Mouse (Mus musculus): ENCODE measurements around the gene Kcnk13.
"Not testable (repeated sequence)": the region's sequence is repeated elsewhere in the genome, so short reads cannot be mapped to it uniquely, and the experiment has no call there.

Gene Kcnk13

DNA sequence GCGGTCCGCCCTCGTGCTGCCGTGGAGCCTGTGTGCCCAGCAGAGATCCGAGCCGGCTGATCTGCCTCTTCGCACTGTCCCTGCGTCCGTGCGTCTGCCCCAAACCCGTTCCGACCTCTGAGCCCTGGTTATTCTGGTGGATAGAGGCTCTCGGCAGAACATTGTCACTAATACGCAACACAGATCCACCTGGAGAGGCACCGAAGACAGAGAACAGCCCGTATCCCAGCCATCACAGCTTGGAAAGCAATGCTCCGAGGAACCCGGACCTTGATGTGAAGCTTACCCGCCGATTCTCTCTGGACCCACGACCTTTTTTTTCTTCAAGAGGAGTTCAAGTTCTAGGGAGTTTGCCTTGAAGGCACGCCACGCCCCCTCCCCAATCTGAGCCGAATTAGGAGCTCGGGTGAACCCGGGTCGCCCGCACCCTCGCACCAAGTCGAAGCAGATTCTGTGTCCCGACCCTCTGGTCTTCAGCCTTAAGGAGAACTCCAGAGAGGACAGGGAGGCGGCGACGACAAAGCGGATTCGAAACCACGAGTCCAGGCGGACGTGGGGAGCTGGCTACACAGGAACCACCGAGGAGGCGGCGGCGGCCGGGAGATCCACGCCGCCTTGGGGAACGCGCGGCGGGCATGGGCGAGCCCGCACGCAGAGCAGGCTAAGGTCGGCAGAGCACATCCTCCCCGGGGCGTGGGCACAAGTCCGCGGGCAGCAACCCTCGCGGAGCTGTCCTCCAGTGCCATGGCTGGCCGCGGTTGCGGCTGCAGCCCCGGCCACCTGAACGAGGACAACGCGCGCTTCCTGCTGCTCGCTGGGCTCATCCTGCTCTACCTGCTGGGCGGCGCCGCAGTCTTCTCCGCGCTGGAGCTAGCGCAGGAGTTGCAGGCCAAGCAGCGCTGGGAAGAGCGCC, 1.2 kb downstream of the Kcnk13 start:
- DNase-seq (ENCODE audit: low read depth, low spot score), result no peak

GRCm38 (mm10) chr12:99966116-99966770, 1.9 kb downstream of the Kcnk13 start:
- DNase-seq (ENCODE audit: low read depth, low spot score), result no peak

- no peak for DNase-seq (ENCODE audit: low read depth, low spot score)
These were observed 2.6 kb downstream of the Kcnk13 start for GRCm38 (mm10) chr12:99966881-99967363.

GRCm38 (mm10) chr12:99969906-99970305, 5.6 kb downstream of the Kcnk13 start:
- DNase-seq (ENCODE audit: low read depth, low spot score), result no peak

DNA sequence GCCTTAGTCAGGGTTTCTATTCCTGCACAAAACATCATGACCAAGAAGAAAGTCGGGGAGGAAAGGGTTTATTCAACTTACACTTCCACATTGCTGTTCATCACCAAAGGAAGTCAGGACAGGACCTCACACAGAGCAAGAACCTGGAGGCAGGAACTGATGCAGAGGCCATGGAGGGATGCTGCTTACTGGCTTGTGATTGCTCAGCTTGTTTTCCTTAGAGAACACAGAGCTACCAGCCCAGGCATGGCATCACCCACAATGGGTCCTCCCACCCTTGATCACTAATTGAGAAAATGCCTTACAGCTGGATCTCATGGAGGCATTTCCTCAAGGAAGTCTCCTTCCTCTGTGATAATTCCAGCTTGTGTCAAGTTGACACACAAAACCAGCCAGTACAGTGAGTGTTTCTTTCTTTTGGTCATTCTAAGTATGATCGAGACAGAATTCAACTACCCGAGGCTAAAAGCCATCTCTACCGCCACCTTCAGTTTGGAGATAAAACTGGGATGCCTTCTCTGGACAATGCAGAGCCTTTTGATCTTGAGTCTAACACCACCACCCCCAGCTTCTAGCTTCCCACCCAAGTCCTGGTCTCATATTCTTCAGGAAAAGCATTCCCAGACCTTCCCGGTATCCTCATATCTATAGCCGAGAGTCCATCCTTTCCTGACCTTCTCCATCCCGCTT, 7.1 kb downstream of the Kcnk13 start:
- DNase-seq (ENCODE audit: low read depth, low spot score), result not testable (repeated sequence)

DNA sequence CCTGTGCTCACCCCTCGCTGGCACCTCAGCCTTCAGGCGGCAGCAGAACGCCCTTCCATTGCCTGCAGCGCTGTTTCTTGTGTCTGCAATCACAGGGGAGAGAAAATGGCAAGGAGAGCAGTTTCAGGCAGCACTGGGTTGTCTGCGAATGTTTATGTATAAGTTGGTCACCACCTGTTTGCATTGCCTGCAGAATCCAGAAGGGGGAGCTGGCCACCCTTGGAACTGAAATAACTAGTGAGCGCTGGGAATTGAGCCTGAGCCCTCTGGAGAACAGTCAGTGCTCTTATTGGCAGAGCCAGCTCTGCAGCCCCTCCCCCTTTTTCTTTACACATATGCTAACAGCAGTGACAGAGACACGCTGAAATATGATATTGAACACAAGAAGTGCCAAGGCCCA, 8.5 kb downstream of the Kcnk13 start:
- no peak for DNase-seq (ENCODE audit: low read depth, low spot score)

DNA sequence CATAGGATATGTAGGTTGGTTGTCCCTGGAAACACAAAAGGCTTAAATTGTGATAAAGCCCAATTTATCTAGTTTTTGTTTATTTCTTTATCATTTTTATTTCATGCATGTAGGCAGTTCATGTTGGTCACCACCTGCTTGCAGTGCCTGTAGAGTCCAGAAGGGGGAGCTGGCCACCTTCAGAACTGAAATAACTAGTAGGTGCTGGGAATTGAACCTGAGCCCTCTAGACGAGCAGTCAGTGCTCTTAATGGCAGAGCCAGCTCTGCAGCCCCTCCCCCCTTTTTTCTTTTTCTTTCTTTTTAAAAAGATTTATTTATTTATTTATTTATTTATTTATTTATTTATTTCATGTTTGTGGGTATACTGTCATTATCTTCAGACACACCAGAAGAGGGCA, 9.4 kb downstream of the Kcnk13 start:
- no peak for DNase-seq (ENCODE audit: low read depth, low spot score)

DNA sequence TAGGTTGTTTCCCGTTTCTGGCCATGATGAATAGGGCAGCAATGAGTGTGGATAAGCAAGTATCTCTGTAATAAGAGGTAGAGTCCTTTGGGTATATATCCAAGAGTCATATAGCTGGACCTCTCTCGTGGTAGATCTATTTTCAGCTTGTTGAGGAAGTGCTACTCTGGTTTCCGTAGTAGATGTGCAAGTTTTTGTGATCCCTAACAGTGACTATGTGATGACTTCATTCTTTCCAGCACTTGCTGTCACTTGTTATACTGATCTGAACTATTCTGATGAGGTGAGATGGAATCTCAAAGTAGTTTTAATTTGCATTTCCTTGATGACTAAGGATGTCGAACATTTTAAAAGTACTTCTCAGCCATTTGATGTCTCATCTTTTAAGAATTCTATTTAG, 15.2 kb downstream of the Kcnk13 start:
- DNase-seq (ENCODE audit: low read depth, low spot score), result no peak

DNA sequence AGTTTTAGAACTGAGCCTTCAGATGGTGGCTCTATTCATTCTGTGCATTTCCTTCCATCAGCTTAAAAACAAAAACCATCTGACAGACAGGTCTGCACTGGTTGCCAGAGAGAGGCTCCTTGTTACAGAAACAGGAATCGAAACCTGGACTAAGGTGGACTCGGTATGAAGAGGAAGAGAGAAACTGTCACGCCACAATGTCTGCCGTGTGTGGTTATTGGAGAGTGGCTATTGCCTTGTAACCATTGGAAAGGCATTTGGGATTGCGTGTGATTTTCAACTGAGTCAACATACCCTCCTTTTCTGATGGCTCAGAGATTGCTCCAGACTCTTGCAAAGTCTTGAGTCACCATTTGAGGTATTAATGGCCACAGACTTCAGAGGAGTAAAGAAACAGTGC, 22.5 kb downstream of the Kcnk13 start:
- DNase-seq (ENCODE audit: low read depth, low spot score), result no peak

DNA sequence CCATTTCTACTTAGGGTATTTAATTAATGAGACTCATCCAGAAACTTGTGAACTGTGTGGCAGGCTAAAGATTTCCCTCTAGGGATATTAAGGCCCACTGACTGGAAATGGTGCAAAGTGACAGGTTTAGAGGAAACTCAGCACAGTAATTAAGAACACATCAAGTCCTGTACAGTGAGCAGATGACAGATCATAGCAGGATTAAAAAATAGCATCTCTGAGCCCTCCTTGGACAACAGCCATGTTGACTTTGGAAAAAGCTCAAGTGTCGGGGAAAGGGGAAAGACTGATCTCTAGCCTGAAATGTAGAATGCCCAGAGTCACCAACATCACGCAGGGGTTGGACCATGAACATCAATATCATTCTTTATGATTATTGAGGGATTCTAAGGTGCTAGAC, 23.8 kb downstream of the Kcnk13 start:
- DNase-seq (ENCODE audit: low read depth, low spot score), result no peak

DNA sequence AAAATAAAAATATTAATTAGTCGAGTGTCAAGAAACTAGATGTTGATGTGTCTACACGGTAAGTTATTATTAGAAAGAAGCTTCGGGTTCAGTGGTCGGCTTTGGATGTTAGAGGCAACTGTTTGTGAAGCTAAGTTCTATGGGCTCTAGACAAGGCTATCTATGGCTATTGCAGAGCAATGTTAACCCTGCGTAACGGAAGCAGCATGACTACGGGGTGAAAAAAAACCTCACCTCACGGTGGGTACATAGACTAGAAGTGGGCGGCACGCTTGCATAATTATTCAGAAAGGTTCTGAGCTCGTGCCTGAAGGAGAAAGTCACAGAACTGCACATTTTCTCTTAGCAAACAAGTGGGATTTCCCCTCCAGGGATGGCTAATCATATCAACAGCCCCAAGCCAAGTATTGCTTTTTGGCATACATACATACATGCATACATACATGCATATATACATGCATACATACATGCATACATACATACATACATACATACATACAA, 28.1 kb downstream of the Kcnk13 start:
- DNase-seq (ENCODE audit: low read depth, low spot score), result no peak

DNA sequence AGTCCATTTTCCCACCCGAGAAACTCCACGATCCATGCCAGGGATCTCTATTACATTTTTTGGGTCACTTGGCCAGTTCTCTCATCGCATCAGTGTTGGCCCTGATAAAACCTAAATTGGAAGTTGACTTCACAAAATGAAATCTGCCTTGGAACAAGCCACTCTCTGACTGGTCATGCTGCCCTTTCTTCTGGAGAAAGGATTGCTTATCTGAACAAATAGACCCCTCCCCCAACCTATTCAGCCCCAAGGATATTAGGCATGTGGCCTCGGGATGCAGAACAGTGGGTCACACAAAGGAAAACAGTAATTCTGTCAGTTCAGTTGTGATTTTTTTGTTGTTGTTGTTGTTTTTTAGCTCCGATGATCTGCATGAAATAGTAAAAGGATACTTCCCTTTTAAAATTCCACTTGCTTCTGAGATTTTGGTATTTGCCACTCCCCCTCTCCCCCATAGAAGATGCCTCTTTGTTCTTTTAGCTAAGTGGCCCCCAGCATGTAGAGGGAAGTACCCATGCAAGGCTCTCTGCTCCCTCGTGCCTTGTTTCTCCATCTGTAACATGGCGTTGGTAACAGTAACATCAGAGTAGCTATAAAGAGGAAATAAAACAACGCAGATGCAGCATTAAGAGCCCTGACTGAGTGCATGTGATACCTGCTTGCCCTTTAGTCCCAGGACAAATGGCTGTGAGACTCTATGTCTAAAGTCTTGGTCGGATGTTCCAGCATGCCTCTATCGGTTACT, 29.0 kb downstream of the Kcnk13 start:
- DNase-seq (ENCODE audit: low read depth, low spot score), result no peak

DNA sequence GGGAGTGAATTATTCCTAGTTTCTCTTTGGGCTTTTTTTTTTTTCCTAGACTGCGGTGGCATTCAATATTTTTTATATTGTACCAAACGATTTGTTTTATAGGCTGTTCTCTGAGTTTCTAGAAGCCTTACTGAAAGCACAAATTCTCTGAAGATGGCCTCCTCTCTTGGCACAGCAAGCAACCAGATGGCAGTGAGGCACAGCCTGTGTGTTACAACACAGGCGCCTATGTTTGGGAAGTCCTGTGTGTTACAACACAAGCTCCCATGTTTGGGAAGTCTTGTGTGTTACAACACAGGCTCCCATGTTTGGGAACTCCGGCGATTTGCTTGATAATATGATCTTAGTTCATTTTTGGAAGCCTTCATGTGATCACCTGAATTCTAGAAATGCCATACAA, 31.7 kb downstream of the Kcnk13 start:
- no peak for DNase-seq (ENCODE audit: low read depth, low spot score)

- DNase-seq (ENCODE audit: low read depth, low spot score), result no peak
These were observed 35.4 kb downstream of the Kcnk13 start for GRCm38 (mm10) chr12:99999726-100000125.

- no peak for DNase-seq (ENCODE audit: low read depth, low spot score)
These were observed 36.1 kb downstream of the Kcnk13 start for GRCm38 (mm10) chr12:100000381-100000780.

GRCm38 (mm10) chr12:100001246-100001645, 36.9 kb downstream of the Kcnk13 start:
- DNase-seq (ENCODE audit: low read depth, low spot score), result no peak

- no peak for DNase-seq (ENCODE audit: low read depth, low spot score)
These were observed 37.6 kb downstream of the Kcnk13 start for GRCm38 (mm10) chr12:100001910-100002309.

GRCm38 (mm10) chr12:100002914-100003587, 38.8 kb downstream of the Kcnk13 start:
- DNase-seq (ENCODE audit: low read depth, low spot score), result no peak

DNA sequence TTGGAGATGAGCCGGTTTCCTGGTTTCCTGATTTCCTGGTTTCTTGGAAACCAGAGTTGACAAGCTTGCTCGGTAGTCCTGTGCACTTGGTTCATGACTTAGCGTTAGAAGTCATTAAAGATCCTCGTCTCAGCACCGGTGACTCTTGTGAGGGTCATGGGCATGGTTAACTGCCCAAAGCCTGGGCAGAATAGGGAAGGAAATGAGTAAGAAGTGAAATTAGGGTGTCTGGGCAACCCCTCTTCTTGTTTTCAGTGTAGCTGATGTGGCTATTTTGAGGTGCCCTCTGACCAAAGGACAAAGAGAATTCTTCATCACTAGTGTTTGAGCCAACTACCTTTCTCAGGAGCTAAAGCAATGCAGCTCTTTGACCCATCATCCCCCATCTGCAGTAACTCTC, 41.0 kb downstream of the Kcnk13 start:
- DNase-seq (ENCODE audit: low read depth, low spot score), result no peak

DNA sequence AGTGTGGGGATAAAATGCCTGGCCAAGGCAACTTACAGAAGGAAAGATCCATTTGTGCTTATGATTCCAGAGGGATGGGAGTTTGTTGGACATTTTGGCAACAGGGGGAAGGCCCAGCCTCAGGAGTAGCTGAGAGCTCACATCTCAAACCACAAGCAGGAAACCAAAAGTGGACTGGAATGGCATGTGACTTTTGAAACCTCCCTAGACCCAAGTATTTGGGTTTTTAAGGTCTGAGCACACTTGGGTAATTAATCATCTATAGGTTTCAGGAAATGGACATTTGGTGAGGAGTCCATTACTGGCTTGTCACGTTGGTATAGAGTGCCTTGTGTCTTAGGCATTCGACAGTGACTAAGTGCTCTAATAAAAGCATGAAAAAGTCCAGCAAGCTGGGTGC, 42.4 kb downstream of the Kcnk13 start:
- no peak for DNase-seq (ENCODE audit: low read depth, low spot score)

DNA sequence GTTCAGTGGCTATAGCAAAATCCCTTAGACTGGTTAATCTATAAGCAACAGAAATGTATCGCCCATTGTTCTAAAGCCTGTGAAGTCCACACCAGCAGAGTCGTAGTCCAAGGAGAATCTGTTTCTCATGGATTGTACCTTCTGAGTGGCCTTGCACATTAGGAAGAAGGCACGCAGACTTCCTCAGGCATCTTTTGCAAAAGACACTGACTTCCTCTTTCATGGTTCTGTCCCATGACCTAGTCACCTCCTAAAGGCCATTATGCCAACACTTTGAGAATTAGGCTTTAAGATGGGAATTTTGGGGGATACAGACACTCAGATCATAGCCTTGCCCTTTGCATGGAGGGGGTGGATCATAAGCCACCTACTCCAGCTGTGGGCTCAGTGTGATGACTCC, 48.5 kb downstream of the Kcnk13 start:
- no peak for DNase-seq (ENCODE audit: low read depth, low spot score)
